Mouse (Mus musculus) G1E-ER4 (cell line): ENCODE results near the gene Catsperg1. TPM values are rescaled to one million over a fixed set of nuclear protein-coding genes. Genes with fewer than 3 reads are reported as not detected.

Experiments used
- GATA1 ChIP-seq: IDR thresholded peaks from one replicate; pipeline ENCODE4 v1.8.0; 2012; ENCODE audit warnings: low read length, inconsistent platforms
- polyA plus RNA-seq: library from polyadenylated mRNA; stranded (reverse); fragments of >175 nt; gene quantifications from 2 replicates; pipeline ENCODE4 v1.2.3, GENCODE M21; 2012

Gene Catsperg1
- polyA plus RNA-seq, 1 experiment = not detected

- no peak for TF ChIP-seq GATA1
Measured at GRCm38 (mm10) chr7:29158264-29158663, 55.6 kb downstream of the Catsperg1 start.

GRCm38 (mm10) chr7:29155838-29156782 lies 57.7 kb downstream of the Catsperg1 start, which contains the start of gene Fam98c:
Gene Fam98c (minus strand): TSS chr7:29156234.
- TF ChIP-seq GATA1 = no peak

GRCm38 (mm10) chr7:29155196-29155837 lies 58.5 kb downstream of the Catsperg1 start:
- no peak for TF ChIP-seq GATA1

GRCm38 (mm10) chr7:29154018-29154720 lies 59.7 kb downstream of the Catsperg1 start:
- TF ChIP-seq GATA1 = no peak

- TF ChIP-seq GATA1 = no peak
Measured at GRCm38 (mm10) chr7:29151486-29151885, 62.3 kb downstream of the Catsperg1 start.

GRCm38 (mm10) chr7:29148771-29149170 lies 65.1 kb downstream of the Catsperg1 start:
- no peak for TF ChIP-seq GATA1

GRCm38 (mm10) chr7:29146625-29147367 lies 67.0 kb downstream of the Catsperg1 start:
- no peak for TF ChIP-seq GATA1

GRCm38 (mm10) chr7:29144006-29144405 lies 69.8 kb downstream of the Catsperg1 start:
- TF ChIP-seq GATA1 = no peak

- TF ChIP-seq GATA1 = no peak
Measured at GRCm38 (mm10) chr7:29141416-29141815, 72.4 kb downstream of the Catsperg1 start.

- no peak for TF ChIP-seq GATA1
Measured at GRCm38 (mm10) chr7:29137429-29137828, 76.4 kb downstream of the Catsperg1 start.

GRCm38 (mm10) chr7:29134693-29135386 lies 79.0 kb downstream of the Catsperg1 start, which contains the start of gene Rasgrp4:
Gene Rasgrp4 (plus strand): TSS chr7:29134851.
- TF ChIP-seq GATA1 = no peak

GRCm38 (mm10) chr7:29134230-29134629 lies 79.6 kb downstream of the Catsperg1 start:
- no peak for TF ChIP-seq GATA1

Other genes with a start within 250 kb of the Catsperg1 start
- 100 and 388 TPM in 2 replicates for gene Eif3k, start 232.2 kb downstream of the Catsperg1 start, polyA plus RNA-seq
- 90.7 and 110 TPM in 2 replicates for gene Map4k1, start 232.0 kb downstream of the Catsperg1 start, polyA plus RNA-seq
- 0.02 TPM in 1 of 2 replicates, not detected in the other for gene Ryr1, start 88.9 kb downstream of the Catsperg1 start, polyA plus RNA-seq
- gene Rasgrp4, start 79.2 kb downstream of the Catsperg1 start, polyA plus RNA-seq = 1.8 and 1.9 TPM in 2 replicates
- 75.9 and 77.6 TPM in 2 replicates for gene Fam98c, start 57.8 kb downstream of the Catsperg1 start, polyA plus RNA-seq
- 0.17 and 0.27 TPM in 2 replicates for gene Ggn, start 43.8 kb downstream of the Catsperg1 start, polyA plus RNA-seq
- 0.72 and 1.1 TPM in 2 replicates for gene Spred3, start 43.6 kb downstream of the Catsperg1 start, polyA plus RNA-seq
- gene Psmd8, start 33.3 kb downstream of the Catsperg1 start, polyA plus RNA-seq = 131 and 197 TPM in 2 replicates
- not detected in 2 replicates for gene Kcnk6, start 18.5 kb upstream of the Catsperg1 start, polyA plus RNA-seq
- 342 and 349 TPM in 2 replicates for gene Yif1b, start 24.3 kb upstream of the Catsperg1 start, polyA plus RNA-seq
- 0.05 TPM in 1 of 2 replicates, not detected in the other for gene 2200002D01Rik, start 34.4 kb upstream of the Catsperg1 start, polyA plus RNA-seq
- 86.4 and 112 TPM in 2 replicates for gene Spint2, start 67.9 kb upstream of the Catsperg1 start, polyA plus RNA-seq
- gene Ppp1r14a, start 75.3 kb upstream of the Catsperg1 start, polyA plus RNA-seq = 0.18 and 0.19 TPM in 2 replicates
- 65.2 and 76.7 TPM in 2 replicates for gene Dpf1, start 89.9 kb upstream of the Catsperg1 start, polyA plus RNA-seq